Mouse (Mus musculus) liver, adult 2 months (tissue): ENCODE data around the gene Per2. TPM values are rescaled to one million over a fixed set of nuclear protein-coding genes. Genes with fewer than 3 reads are reported as not detected.
A peak's percentile ranks its signal among the peaks of the same experiment; 100 is the strongest.

Experiments
- DNase-seq: peaks from one replicate; pipeline ENCODE4 v3.0.0-alpha.2; 2011; ENCODE audit warnings: low read depth, low spot score; ENCODE audit errors: extremely low read depth
- H3K27ac ChIP-seq: fragments of 200-500 bp; replicated peaks from 2 replicates; pipeline ENCODE4 v1.5.1; 2012; ENCODE audit warnings: low read depth, mild to moderate bottlenecking, control low read depth, inconsistent platforms, low read length; ENCODE audit not compliant: insufficient read depth
- H3K27me3 ChIP-seq: fragments of 200-500 bp; 2 replicates; pipeline ENCODE4 v1.6.1; 2012; ENCODE audit warnings: mild to moderate bottlenecking, moderate library complexity, low read length, inconsistent platforms; ENCODE audit not compliant: control insufficient read depth, insufficient read depth
- H3K36me3 ChIP-seq: fragments of 200-500 bp; 2 replicates; pipeline ENCODE4 v1.6.1; 2012; ENCODE audit warnings: low read length, inconsistent platforms; ENCODE audit not compliant: control insufficient read depth, insufficient read depth
- H3K4me1 ChIP-seq: fragments of 200-500 bp; 2 replicates; pipeline ENCODE4 v1.6.1; 2011; ENCODE audit warnings: low read length; ENCODE audit not compliant: control insufficient read depth, insufficient read depth
- H3K4me3 ChIP-seq: fragments of 200-500 bp; 2 replicates; pipeline ENCODE4 v1.5.1; 2011; ENCODE audit warnings: low read depth, mild to moderate bottlenecking, control low read depth, low read length, moderate library complexity; ENCODE audit not compliant: insufficient read depth
- H3K79me2 ChIP-seq: fragments of 200-500 bp; 2 replicates; pipeline ENCODE4 v1.6.1; 2012; ENCODE audit warnings: inconsistent platforms, mild to moderate bottlenecking, low read length, moderate library complexity; ENCODE audit not compliant: control insufficient read depth, insufficient read depth
- H3K9ac ChIP-seq: fragments of 200-500 bp; 2 replicates; pipeline ENCODE4 v1.6.1; 2012; ENCODE audit warnings: low read depth, mild to moderate bottlenecking, control low read depth, inconsistent platforms, low read length
- CTCF ChIP-seq: fragments of 200-500 bp; IDR thresholded peaks from 2 replicates; pipeline ENCODE4 v1.5.1; 2011; ENCODE audit warnings: low read depth, low read length, control low read depth
- POLR2A ChIP-seq: fragments of 200-500 bp; IDR thresholded peaks from 2 replicates; pipeline ENCODE4 v1.6.1; 2011; ENCODE audit warnings: low read length, control low read depth; ENCODE audit not compliant: insufficient read depth; ENCODE audit errors: extremely low read depth
- WGBS: fragments of 180-500 bp; shearing (Covaris S2); methylation state at CpG from one replicate; pipeline ENCODE4 v1.1.7; 2018; 5-methylcytosine and 5-hydroxymethylcytosine counted together
- polyA plus RNA-seq: library from polyadenylated mRNA; depleted of rRNA; stranded (reverse); fragments of >200 nt; gene quantifications from 2 replicates; pipeline ENCODE4 v1.2.3, GENCODE M21; 2012
- total RNA-seq: library from RNA; depleted of rRNA; stranded (reverse); fragments of >200 nt; gene quantifications from 2 replicates; pipeline ENCODE4 v1.2.3, GENCODE M21; 2014

The Per2 gene
- total and polyA plus RNA-seq, 2 experiments, result 4.9 to 7.7 TPM

GRCm38 (mm10) chr1:91444841-91445830, 14.0 kb downstream of the Per2 start:
- Histone ChIP-seq H3K79me2 (no peaks in the 10 kb centered on the region), H3K27ac (peak overlapping the region; percentile 88), H3K4me1 (peaks cover 53% of the 10 kb centered on the region), H3K36me3 (peaks cover 13% of the 10 kb centered on the region), H3K4me3 (no peak overlapping the region), H3K9ac (peak overlapping the region; percentile 42), H3K27me3 (no peaks in the 10 kb centered on the region)
- no peak for TF ChIP-seq CTCF
- DNase-seq, result no peak
- WGBS, result 68% methylated on average over 17 of the region's 17 CpGs

- 26% methylated on average over 7 of the region's 7 CpGs for WGBS
- DNase-seq, result peak; percentile 98
- peaks cover 63% of the 10 kb centered on the region for H3K4me1 ChIP-seq
- H3K27me3 ChIP-seq, result no peaks in the 10 kb centered on the region
- H3K4me3 ChIP-seq, result peak overlapping the region; percentile 44
- peaks cover 8% of the 10 kb centered on the region for H3K36me3 ChIP-seq
- TF ChIP-seq CTCF, result no peak
- no peak for TF ChIP-seq POLR2A
- peak overlapping the region; percentile 88 for H3K27ac ChIP-seq
- no peaks in the 10 kb centered on the region for H3K79me2 ChIP-seq
- peak overlapping the region; percentile 66 for H3K9ac ChIP-seq
Observed at GRCm38 (mm10) chr1:91442350-91442990, 16.7 kb downstream of the Per2 start.

- no peaks in the 10 kb centered on the region for H3K79me2 ChIP-seq
- H3K9ac ChIP-seq, result peak overlapping the region; percentile 19
- peaks cover 68% of the 10 kb centered on the region for H3K4me1 ChIP-seq
- WGBS, result 21% methylated on average over 3 of the region's 3 CpGs
- DNase-seq, result peak; percentile 63
- no peaks in the 10 kb centered on the region for H3K27me3 ChIP-seq
- H3K27ac ChIP-seq, result peak overlapping the region; percentile 88
- no peak overlapping the region for H3K4me3 ChIP-seq
- TF ChIP-seq POLR2A, result no peak
- no peak for TF ChIP-seq CTCF
- peaks cover 5% of the 10 kb centered on the region; the same call in 1 of the 2 replicates for H3K36me3 ChIP-seq
Observed at GRCm38 (mm10) chr1:91441855-91442254, 17.3 kb downstream of the Per2 start.

GRCm38 (mm10) chr1:91439776-91440175, 19.3 kb downstream of the Per2 start:
- WGBS, result 33% methylated on average over 8 of the region's 8 CpGs
- peak overlapping the region; percentile 22 for H3K9ac ChIP-seq
- H3K79me2 ChIP-seq, result no peaks in the 10 kb centered on the region
- H3K27me3 ChIP-seq, result no peaks in the 10 kb centered on the region
- DNase-seq, result peak; percentile 98
- H3K4me1 ChIP-seq, result peaks cover 64% of the 10 kb centered on the region
- TF ChIP-seq POLR2A, result no peak
- TF ChIP-seq CTCF, result no peak
- H3K4me3 ChIP-seq, result no peak overlapping the region
- peaks cover 7% of the 10 kb centered on the region; the same call in 1 of the 2 replicates for H3K36me3 ChIP-seq
- peak overlapping the region; percentile 91 for H3K27ac ChIP-seq

- no peak overlapping the region for H3K4me3 ChIP-seq
- H3K79me2 ChIP-seq, result no peaks in the 10 kb centered on the region
- DNase-seq, result no peak
- TF ChIP-seq POLR2A (no peak), CTCF (no peak)
- peak overlapping the region; percentile 94 for H3K27ac ChIP-seq
- 49% methylated on average over 7 of the region's 7 CpGs for whole genome bisulfite sequencing
- no peak overlapping the region for H3K9ac ChIP-seq
- peaks cover 25% of the 10 kb centered on the region for H3K36me3 ChIP-seq
- peaks cover 48% of the 10 kb centered on the region for H3K4me1 ChIP-seq
- no peaks in the 10 kb centered on the region for H3K27me3 ChIP-seq
Observed at GRCm38 (mm10) chr1:91437573-91437972, 21.6 kb downstream of the Per2 start.
